Mouse (Mus musculus): Measurements from ENCODE around the gene Mrpl54. TPM values are rescaled to one million over a fixed set of nuclear protein-coding genes. Genes with fewer than 3 reads are reported as not detected.
A peak's percentile ranks its signal among the peaks of the same experiment; 100 is the strongest.

The Mrpl54 gene
- total and polyA plus RNA-seq, 2 experiments from 2014 or later, result 162 to 164 TPM

- Histone ChIP-seq H3K27ac (ENCODE audit: low read depth, low read length) (no peak overlapping the region), H3K9ac (replicated peaks; ENCODE audit: low read length, poor library complexity, severe bottlenecking) (no peak overlapping the region; the same call in 1 of the 2 replicates), H3K4me1 (ENCODE audit: insufficient read depth, low read length) (peaks cover 13% of the 10 kb centered on the region), H3K9me3 (ENCODE audit: low read length) (no peaks in the 10 kb centered on the region), H3K4me3 (ENCODE audit: low read depth, low read length) (no peak overlapping the region), H3K36me3 (ENCODE audit: insufficient read depth, low read length) (peaks cover 26% of the 10 kb centered on the region), H3K27me3 (ENCODE audit: insufficient read depth, low read length) (no peaks in the 10 kb centered on the region), H3K4me2 (ENCODE audit: low read depth, low read length, poor library complexity, severe bottlenecking) (peak overlapping the region; percentile 53; the same call in 1 of the 2 replicates)
- DNase-seq (ENCODE audit: low spot score), result no peak
- 97% methylated on average over 8 of the region's 8 CpGs for WGBS
- TF ChIP-seq CTCF (IDR thresholded peaks at IDR 0.05), result no peak
- ATAC-seq (ENCODE audit: low FRiP score), result no peak
These were observed 1.2 kb downstream of the Mrpl54 start for GRCm38 (mm10) chr10:81265540-81265939.

- peaks cover 29% of the 10 kb centered on the region for H3K36me3 ChIP-seq (ENCODE audit: insufficient read depth, low read length)
- ATAC-seq (ENCODE audit: low FRiP score) (no peak), DNase-seq (ENCODE audit: low spot score) (no peak)
- H3K4me2 ChIP-seq (ENCODE audit: low read depth, low read length, poor library complexity, severe bottlenecking), result no peak overlapping the region
- no peak overlapping the region for H3K9ac ChIP-seq (replicated peaks; ENCODE audit: low read length, poor library complexity, severe bottlenecking)
- H3K27ac ChIP-seq (ENCODE audit: low read depth, low read length), result no peak overlapping the region
- 85% methylated on average over 4 of the region's 4 CpGs for WGBS
- no peaks in the 10 kb centered on the region for H3K9me3 ChIP-seq (ENCODE audit: low read length)
- TF ChIP-seq CTCF (IDR thresholded peaks at IDR 0.05), result no peak
- H3K4me1 ChIP-seq (ENCODE audit: insufficient read depth, low read length), result peaks cover 20% of the 10 kb centered on the region
- no peak overlapping the region for H3K4me3 ChIP-seq (ENCODE audit: low read depth, low read length)
- peaks cover 15% of the 10 kb centered on the region; the same call in 1 of the 2 replicates for H3K27me3 ChIP-seq (ENCODE audit: insufficient read depth, low read length)
These were observed 5.7 kb downstream of the Mrpl54 start for GRCm38 (mm10) chr10:81261025-81261424.

DNA sequence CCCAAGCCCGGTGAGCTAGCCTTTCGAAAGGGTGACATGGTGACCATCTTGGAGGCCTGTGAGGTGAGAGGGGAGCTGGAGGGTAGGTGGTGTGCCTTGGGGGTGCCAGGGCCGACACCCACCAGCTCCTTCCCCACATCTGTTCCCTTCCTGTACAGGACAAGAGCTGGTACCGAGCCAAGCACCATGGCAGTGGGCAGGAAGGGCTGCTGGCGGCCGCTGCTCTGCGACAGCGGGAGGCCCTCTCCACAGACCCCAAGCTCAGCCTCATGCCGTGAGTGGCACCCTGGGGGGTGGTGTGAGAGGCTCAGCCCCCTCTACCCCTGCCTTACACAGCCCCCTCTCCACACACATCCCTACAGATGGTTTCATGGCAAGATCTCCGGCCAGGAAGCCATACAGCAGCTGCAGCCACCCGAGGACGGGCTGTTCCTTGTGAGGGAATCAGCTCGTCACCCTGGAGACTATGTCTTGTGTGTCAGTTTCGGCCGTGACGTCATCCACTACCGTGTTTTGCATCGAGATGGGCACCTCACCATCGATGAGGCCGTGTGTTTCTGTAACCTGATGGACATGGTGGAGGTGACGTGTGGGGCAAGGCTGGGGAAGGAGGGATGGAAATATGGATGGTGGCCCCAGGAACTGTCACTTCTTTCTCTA is 7.4 kb downstream of the Mrpl54 start:
- Histone ChIP-seq H3K4me2 (ENCODE audit: low read depth, low read length, poor library complexity, severe bottlenecking) (0 out of 2 replicates have a peak overlapping the region, but pooled peaks have one; percentile 15), H3K9ac (replicated peaks; ENCODE audit: low read length, poor library complexity, severe bottlenecking) (no peak overlapping the region), H3K36me3 (ENCODE audit: insufficient read depth, low read length) (peaks cover 25% of the 10 kb centered on the region), H3K4me3 (ENCODE audit: low read depth, low read length) (no peak overlapping the region), H3K27ac (ENCODE audit: low read depth, low read length) (no peak overlapping the region), H3K9me3 (ENCODE audit: low read length) (no peaks in the 10 kb centered on the region), H3K4me1 (ENCODE audit: insufficient read depth, low read length) (peaks cover 15% of the 10 kb centered on the region), H3K27me3 (ENCODE audit: insufficient read depth, low read length) (peaks cover 15% of the 10 kb centered on the region; the same call in 1 of the 2 replicates)
- WGBS, result 40% methylated on average over 21 of the region's 21 CpGs
- DNase-seq (ENCODE audit: low spot score) (peak; percentile 43), ATAC-seq (ENCODE audit: low FRiP score) (no peak)
- no peak for TF ChIP-seq CTCF (IDR thresholded peaks at IDR 0.05)

GRCm38 (mm10) chr10:81257158-81258039 is 9.3 kb downstream of the Mrpl54 start:
- peak; percentile 40 for DNase-seq (ENCODE audit: low spot score)
- H3K4me3 ChIP-seq (ENCODE audit: low read depth, low read length), result peak overlapping the region; percentile 61
- no peak overlapping the region for H3K27ac ChIP-seq (ENCODE audit: low read depth, low read length)
- no peak for ATAC-seq (ENCODE audit: low FRiP score)
- H3K4me1 ChIP-seq (ENCODE audit: insufficient read depth, low read length), result peaks cover 20% of the 10 kb centered on the region
- H3K9ac ChIP-seq (replicated peaks; ENCODE audit: low read length, poor library complexity, severe bottlenecking), result peak overlapping the region; percentile 76
- WGBS, result 3% methylated on average over 61 of the region's 62 CpGs
- peak overlapping the region; percentile 88 for H3K4me2 ChIP-seq (ENCODE audit: low read depth, low read length, poor library complexity, severe bottlenecking)
- H3K9me3 ChIP-seq (ENCODE audit: low read length), result no peaks in the 10 kb centered on the region
- peaks cover 15% of the 10 kb centered on the region; the same call in 1 of the 2 replicates for H3K27me3 ChIP-seq (ENCODE audit: insufficient read depth, low read length)
- H3K36me3 ChIP-seq (ENCODE audit: insufficient read depth, low read length), result 0 out of 2 replicates have a peak, but pooled peaks cover 11% of the 10 kb centered on the region
- TF ChIP-seq CTCF (IDR thresholded peaks at IDR 0.05), result no peak

DNA sequence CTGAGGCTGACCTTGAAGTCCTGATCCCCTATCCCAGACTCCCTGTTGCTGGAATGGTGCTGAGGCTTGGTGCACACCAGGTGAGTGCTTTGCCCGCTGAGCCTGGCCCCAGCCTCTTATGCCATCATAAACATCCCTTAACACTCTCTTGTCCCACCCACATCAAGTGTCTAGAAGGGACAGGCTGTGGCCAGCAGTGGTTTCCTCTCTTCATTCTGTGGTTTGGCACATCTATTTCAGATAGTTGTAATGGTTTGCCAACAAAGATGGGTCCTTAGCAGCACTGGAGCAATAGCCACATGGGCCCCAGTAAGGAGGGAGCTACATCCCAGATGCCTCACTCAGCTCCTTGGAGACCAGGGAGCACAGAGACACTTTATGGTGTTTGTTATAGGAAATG is 11.8 kb downstream of the Mrpl54 start:
- Histone ChIP-seq H3K4me1 (ENCODE audit: insufficient read depth, low read length) (peaks cover 20% of the 10 kb centered on the region), H3K9me3 (ENCODE audit: low read length) (no peaks in the 10 kb centered on the region), H3K4me3 (ENCODE audit: low read depth, low read length) (no peak overlapping the region), H3K27me3 (ENCODE audit: insufficient read depth, low read length) (peaks cover 15% of the 10 kb centered on the region; the same call in 1 of the 2 replicates), H3K4me2 (ENCODE audit: low read depth, low read length, poor library complexity, severe bottlenecking) (no peak overlapping the region), H3K27ac (ENCODE audit: low read depth, low read length) (no peak overlapping the region), H3K36me3 (ENCODE audit: insufficient read depth, low read length) (peaks cover 10% of the 10 kb centered on the region), H3K9ac (replicated peaks; ENCODE audit: low read length, poor library complexity, severe bottlenecking) (no peak overlapping the region)
- whole genome bisulfite sequencing, result 70% methylated on average over 1 of the region's 1 CpGs
- TF ChIP-seq CTCF (IDR thresholded peaks at IDR 0.05), result no peak
- no peak for DNase-seq (ENCODE audit: low spot score)
- no peak for ATAC-seq (ENCODE audit: low FRiP score)

All from midbrain, postnatal 0 days (tissue).